Mouse (Mus musculus) lung, adult 2 months (tissue): ENCODE data around the gene Pla2g1b.

Experiments used
- CTCF ChIP-seq: fragments of 200-500 bp; IDR thresholded peaks from 2 replicates; pipeline ENCODE4 v1.5.1; 2011; ENCODE audit warnings: mild to moderate bottlenecking, low read length, control low read depth; ENCODE audit not compliant: insufficient read depth
- POLR2A ChIP-seq: fragments of 200-500 bp; IDR thresholded peaks from 2 replicates; pipeline ENCODE4 v1.6.1; 2011; ENCODE audit warnings: low read depth, mild to moderate bottlenecking, control low read depth, low read length, borderline replicate concordance; ENCODE audit errors: extremely low read depth

GRCm38 (mm10) chr5:115449247-115449646, 16.8 kb upstream of the Pla2g1b start:
- no peak for TF ChIP-seq CTCF
- TF ChIP-seq POLR2A, result no peak
